Mouse (Mus musculus) liver, embryonic 13.5 days (tissue): Measurements from ENCODE around the gene Atp8b3. TPM values are rescaled to one million over a fixed set of nuclear protein-coding genes. Genes with fewer than 3 reads are reported as not detected.

Experiments
- ATAC-seq: fragments of 200-750 bp; cut with Nextera tagmentation; 2 replicates; pipeline ENCODE4 v1.8.0; 2017; ENCODE audit warnings: low read depth, mild to moderate bottlenecking, moderate number of reproducible peaks, moderate library complexity
- DNase-seq: peaks from one replicate; pipeline ENCODE4 v3.0.0; 2022
- H3K27ac ChIP-seq: fragments of 300-500 bp; sonication (generic); 2 replicates; pipeline ENCODE4 v1.5.1; 2015; ENCODE audit warnings: moderate library complexity, mild to moderate bottlenecking, inconsistent platforms
- H3K27me3 ChIP-seq: fragments of 300-500 bp; sonication (generic); 2 replicates; pipeline ENCODE4 v1.6.1; 2015; ENCODE audit warnings: mild to moderate bottlenecking, inconsistent platforms
- H3K36me3 ChIP-seq: fragments of 300-500 bp; sonication (generic); 2 replicates; pipeline ENCODE4 v1.6.1; 2015; ENCODE audit warnings: mild to moderate bottlenecking, inconsistent platforms
- H3K4me1 ChIP-seq: fragments of 300-500 bp; sonication (generic); replicated peaks from 2 replicates; pipeline ENCODE4 v1.6.1; 2015; ENCODE audit warnings: inconsistent platforms
- H3K4me2 ChIP-seq: fragments of 300-500 bp; sonication (generic); 2 replicates; pipeline ENCODE4 v1.6.1; 2015; ENCODE audit warnings: inconsistent platforms, mild to moderate bottlenecking, moderate library complexity
- H3K4me3 ChIP-seq: fragments of 300-500 bp; sonication (generic); replicated peaks from 2 replicates; pipeline ENCODE4 v1.5.1; 2015; ENCODE audit warnings: mild to moderate bottlenecking, inconsistent platforms
- H3K9ac ChIP-seq: fragments of 300-500 bp; sonication (generic); 2 replicates; pipeline ENCODE4 v1.6.1; 2015; ENCODE audit warnings: mild to moderate bottlenecking, inconsistent platforms
- H3K9me3 ChIP-seq: fragments of 300-500 bp; sonication (generic); replicated peaks from 2 replicates; pipeline ENCODE4 v1.6.1; 2016; ENCODE audit warnings: inconsistent platforms
- WGBS: fragments of 180-500 bp; shearing (Covaris S2); methylation state at CpG from one replicate; pipeline ENCODE4 v1.1.7; 2015; ENCODE audit not compliant: insufficient replicate concordance; 5-methylcytosine and 5-hydroxymethylcytosine counted together
- polyA plus RNA-seq: library from polyadenylated mRNA; unstranded; fragments of >200 nt; fragmentation: Nextera tagmentation; extraction: Ambion mirVana; gene quantifications from 2 replicates; pipeline ENCODE4 v1.2.1, GENCODE M21; 2015

Gene Atp8b3
- polyA plus RNA-seq, 1 experiment from 2014 or later = 0.02 TPM

GRCm38 (mm10) chr10:80566375-80567092 is 27.6 kb upstream of the Atp8b3 start:
- peak overlapping the region; percentile 58 for H3K27ac ChIP-seq
- H3K36me3 ChIP-seq = peaks cover 38% of the 10 kb centered on the region
- WGBS = 38% methylated on average over 17 of the region's 17 CpGs
- H3K27me3 ChIP-seq = no peaks in the 10 kb centered on the region
- H3K9ac ChIP-seq = peak overlapping the region; percentile 31; the same call in 1 of the 2 replicates
- ATAC-seq = peak; percentile 29; the same call in 1 of the 2 replicates
- no peak overlapping the region for H3K4me2 ChIP-seq
- H3K4me3 ChIP-seq = no peak overlapping the region
- peak; percentile 80 for DNase-seq
- no peaks in the 10 kb centered on the region for H3K9me3 ChIP-seq
- peaks cover 70% of the 10 kb centered on the region for H3K4me1 ChIP-seq

- DNase-seq = peak; percentile 91
- ATAC-seq = peak; percentile 80
- Histone ChIP-seq H3K4me1 (peaks cover 65% of the 10 kb centered on the region), H3K4me3 (peak within 1 kb of the TSS; percentile 90), H3K27ac (peak within 1 kb of the TSS; percentile 89), H3K4me2 (peak within 1 kb of the TSS; percentile 80), H3K36me3 (peaks cover 16% of the 10 kb centered on the region), H3K9me3 (no peaks in the 10 kb centered on the region), H3K27me3 (no peaks in the 10 kb centered on the region), H3K9ac (peak within 1 kb of the TSS; percentile 97)
- 1% methylated on average over 72 of the region's 72 CpGs for WGBS
These were observed 22.4 kb upstream of the Atp8b3 start, which contains the start of gene Rexo1 for GRCm38 (mm10) chr10:80561116-80561944. TSS of gene Rexo1 (minus strand) at chr10:80561560.

GRCm38 (mm10) chr10:80560621-80561020 is 21.7 kb upstream of the Atp8b3 start:
- peaks cover 60% of the 10 kb centered on the region for H3K4me1 ChIP-seq
- peak overlapping the region; percentile 80 for H3K4me2 ChIP-seq
- DNase-seq = no peak
- WGBS = 1% methylated on average over 13 of the region's 13 CpGs
- 0 out of 2 replicates have a peak, but pooled peaks have one; percentile 11 for ATAC-seq
- H3K36me3 ChIP-seq = peaks cover 10% of the 10 kb centered on the region
- peak overlapping the region; percentile 97 for H3K9ac ChIP-seq
- H3K27me3 ChIP-seq = no peaks in the 10 kb centered on the region
- H3K27ac ChIP-seq = peak overlapping the region; percentile 89
- H3K4me3 ChIP-seq = peak overlapping the region; percentile 90
- no peaks in the 10 kb centered on the region for H3K9me3 ChIP-seq

GRCm38 (mm10) chr10:80559431-80559830 is 20.5 kb upstream of the Atp8b3 start:
- Histone ChIP-seq H3K4me3 (peak overlapping the region; percentile 90), H3K36me3 (peaks cover 4% of the 10 kb centered on the region; the same call in 1 of the 2 replicates), H3K4me2 (peak overlapping the region; percentile 80), H3K27ac (no peak overlapping the region), H3K9me3 (no peaks in the 10 kb centered on the region), H3K9ac (peak overlapping the region; percentile 97), H3K4me1 (peaks cover 70% of the 10 kb centered on the region), H3K27me3 (no peaks in the 10 kb centered on the region)
- 81% methylated on average over 7 of the region's 7 CpGs for WGBS
- ATAC-seq = no peak
- DNase-seq = no peak

- peak overlapping the region; percentile 18 for H3K9ac ChIP-seq
- DNase-seq (peak; percentile 71), ATAC-seq (no peak)
- H3K4me1 ChIP-seq = peaks cover 83% of the 10 kb centered on the region
- 36% methylated on average over 5 of the region's 5 CpGs for WGBS
- H3K9me3 ChIP-seq = no peaks in the 10 kb centered on the region
- peak overlapping the region; percentile 10; the same call in 1 of the 2 replicates for H3K4me2 ChIP-seq
- H3K36me3 ChIP-seq = peaks cover 4% of the 10 kb centered on the region; the same call in 1 of the 2 replicates
- H3K27me3 ChIP-seq = no peaks in the 10 kb centered on the region
- no peak overlapping the region for H3K4me3 ChIP-seq
- peak overlapping the region; percentile 64 for H3K27ac ChIP-seq
These were observed 18.5 kb upstream of the Atp8b3 start for GRCm38 (mm10) chr10:80557346-80557965.

GRCm38 (mm10) chr10:80553997-80554396 is 15.1 kb upstream of the Atp8b3 start:
- peak; percentile 47 for ATAC-seq
- no peaks in the 10 kb centered on the region for H3K27me3 ChIP-seq
- peak overlapping the region; percentile 77 for H3K4me2 ChIP-seq
- DNase-seq = no peak
- H3K9me3 ChIP-seq = no peaks in the 10 kb centered on the region
- peak overlapping the region; percentile 41 for H3K4me3 ChIP-seq
- H3K27ac ChIP-seq = peak overlapping the region; percentile 98
- H3K4me1 ChIP-seq = peaks cover 71% of the 10 kb centered on the region
- H3K36me3 ChIP-seq = peaks cover 20% of the 10 kb centered on the region
- WGBS = 40% methylated on average over 6 of the region's 6 CpGs
- peak overlapping the region; percentile 72 for H3K9ac ChIP-seq

GRCm38 (mm10) chr10:80553575-80553974 is 14.7 kb upstream of the Atp8b3 start:
- H3K9me3 ChIP-seq = no peaks in the 10 kb centered on the region
- H3K27ac ChIP-seq = peak overlapping the region; percentile 98
- 14% methylated on average over 8 of the region's 8 CpGs for WGBS
- DNase-seq = peak; percentile 84
- peaks cover 24% of the 10 kb centered on the region for H3K36me3 ChIP-seq
- peaks cover 71% of the 10 kb centered on the region for H3K4me1 ChIP-seq
- peak overlapping the region; percentile 41 for H3K4me3 ChIP-seq
- H3K4me2 ChIP-seq = peak overlapping the region; percentile 77
- peak overlapping the region; percentile 72 for H3K9ac ChIP-seq
- ATAC-seq = peak; percentile 93
- no peaks in the 10 kb centered on the region for H3K27me3 ChIP-seq

- Histone ChIP-seq H3K36me3 (peaks cover 36% of the 10 kb centered on the region), H3K9ac (peak overlapping the region; percentile 72), H3K4me2 (no peak overlapping the region), H3K9me3 (no peaks in the 10 kb centered on the region), H3K27ac (peak overlapping the region; percentile 98), H3K27me3 (no peaks in the 10 kb centered on the region), H3K4me1 (peaks cover 71% of the 10 kb centered on the region), H3K4me3 (no peak overlapping the region)
- DNase-seq (no peak), ATAC-seq (no peak)
- 61% methylated on average over 9 of the region's 9 CpGs for WGBS
These were observed 13.4 kb upstream of the Atp8b3 start for GRCm38 (mm10) chr10:80552364-80552763.

- Histone ChIP-seq H3K27ac (no peak overlapping the region), H3K4me3 (no peak overlapping the region), H3K4me1 (peaks cover 67% of the 10 kb centered on the region), H3K27me3 (no peaks in the 10 kb centered on the region), H3K9ac (no peak overlapping the region), H3K4me2 (no peak overlapping the region), H3K9me3 (no peaks in the 10 kb centered on the region), H3K36me3 (peaks cover 67% of the 10 kb centered on the region)
- ATAC-seq = no peak
- DNase-seq = no peak
- 87% methylated on average over 21 of the region's 21 CpGs for WGBS
These were observed 10.4 kb upstream of the Atp8b3 start for GRCm38 (mm10) chr10:80549279-80549678.

GRCm38 (mm10) chr10:80548428-80549006 is 9.6 kb upstream of the Atp8b3 start:
- Histone ChIP-seq H3K4me3 (no peak overlapping the region), H3K27ac (peak overlapping the region; percentile 90), H3K9me3 (no peaks in the 10 kb centered on the region), H3K36me3 (peaks cover 75% of the 10 kb centered on the region), H3K4me2 (no peak overlapping the region), H3K9ac (0 out of 2 replicates have a peak overlapping the region, but pooled peaks have one; percentile 60), H3K4me1 (peaks cover 60% of the 10 kb centered on the region), H3K27me3 (no peaks in the 10 kb centered on the region)
- 66% methylated on average over 10 of the region's 10 CpGs for WGBS
- DNase-seq (no peak), ATAC-seq (0 out of 2 replicates have a peak, but pooled peaks have one; percentile 6)
